Mouse (Mus musculus) bone marrow macrophage, adult 2 months (primary cell): ENCODE data around the gene Cdh3. TPM values are rescaled to one million over a fixed set of nuclear protein-coding genes. Genes with fewer than 3 reads are reported as not detected.

Experiments used
- H3K27ac ChIP-seq: 2 replicates; pipeline ENCODE4 v1.5.1; 2012; ENCODE audit warnings: low read depth, low read length; ENCODE audit not compliant: insufficient read depth
- H3K4me1 ChIP-seq: 2 replicates; pipeline ENCODE4 v1.6.1; 2012; ENCODE audit warnings: low read length; ENCODE audit not compliant: control insufficient read depth, insufficient read depth
- H3K4me3 ChIP-seq: 2 replicates; pipeline ENCODE4 v1.5.1; 2012; ENCODE audit warnings: mild to moderate bottlenecking, low read length, moderate library complexity; ENCODE audit not compliant: insufficient read depth
- CTCF ChIP-seq: IDR thresholded peaks from 2 replicates; pipeline ENCODE4 v1.5.1; 2012; ENCODE audit warnings: low read depth, mild to moderate bottlenecking, low read length, moderate library complexity
- POLR2A ChIP-seq: IDR thresholded peaks from 2 replicates; pipeline ENCODE4 v1.6.1; 2012; ENCODE audit warnings: mild to moderate bottlenecking, low read depth, low read length, borderline replicate concordance
- polyA plus RNA-seq: library from polyadenylated mRNA; stranded (reverse); fragments of >200 nt; gene quantifications from 2 replicates; pipeline ENCODE4 v1.2.4, GENCODE M21; 2012; ENCODE audit not compliant: missing spikeins, insufficient read depth, insufficient read length

Gene Cdh3
- polyA plus RNA-seq, 1 experiment, result not detected

DNA sequence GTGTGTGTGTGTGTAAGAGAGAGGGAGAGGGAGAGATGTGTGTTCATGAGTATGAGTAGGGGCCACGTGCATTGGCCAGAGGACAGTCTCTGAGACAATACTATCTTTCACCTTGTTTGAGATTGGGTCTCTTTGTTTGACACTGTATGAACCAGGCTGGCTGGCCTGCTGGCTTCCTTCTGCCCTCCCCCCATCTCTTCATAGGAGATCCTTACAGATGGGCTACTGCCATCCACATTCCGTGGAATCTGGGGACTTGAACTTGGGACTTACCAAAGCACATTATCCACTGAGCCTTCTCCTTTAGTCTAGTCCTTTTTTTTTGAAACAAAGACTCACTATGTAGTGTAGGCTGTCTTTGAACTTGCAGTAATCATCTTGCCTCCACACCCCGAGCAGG, 2.2 kb upstream of the Cdh3 start:
- Histone ChIP-seq H3K4me1 (no peaks in the 10 kb centered on the region), H3K27ac (no peak overlapping the region), H3K4me3 (no peak overlapping the region)
- TF ChIP-seq POLR2A (no peak), CTCF (no peak)

DNA sequence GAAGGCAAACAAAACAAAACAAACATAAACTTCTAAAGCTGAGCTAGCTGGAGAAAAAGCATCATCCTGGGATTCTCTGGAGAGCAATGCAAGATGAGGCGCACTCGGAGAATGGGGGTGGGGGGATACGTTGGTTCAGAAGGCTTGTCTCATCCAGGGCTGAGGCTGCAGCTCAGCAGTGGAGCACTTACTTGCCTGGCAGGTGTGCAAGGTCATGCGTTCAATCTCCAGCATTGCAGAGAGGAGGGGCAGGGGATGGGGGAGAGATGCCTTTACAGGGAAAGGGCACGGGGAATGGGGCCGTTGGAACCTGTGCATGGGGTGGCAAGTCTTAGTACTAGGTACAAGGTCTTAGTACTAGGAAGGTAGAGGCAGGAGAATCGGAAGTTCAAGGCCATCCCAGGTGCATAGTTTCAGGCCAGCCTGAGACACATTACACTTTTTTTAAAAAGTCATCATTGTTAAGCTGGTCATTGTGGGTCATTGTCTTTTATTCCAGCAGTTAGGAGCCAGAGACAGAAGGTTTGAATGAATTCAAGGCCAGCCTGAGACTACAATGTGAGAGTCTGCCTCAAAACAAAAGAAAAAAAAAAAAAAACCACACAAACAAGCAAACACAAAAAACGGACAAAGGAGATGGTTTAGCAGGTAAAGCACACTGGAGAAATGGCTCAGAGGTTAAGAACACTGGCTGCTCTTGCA, 1.5 kb upstream of the Cdh3 start:
- no peak for TF ChIP-seq POLR2A
- TF ChIP-seq CTCF, result no peak
- Histone ChIP-seq H3K4me3 (no peak overlapping the region), H3K27ac (no peak overlapping the region), H3K4me1 (no peaks in the 10 kb centered on the region)

GRCm38 (mm10) chr8:106511065-106511501, 392 bp downstream of the Cdh3 start:
- H3K4me3 ChIP-seq, result no peak overlapping the region
- TF ChIP-seq POLR2A (no peak), CTCF (no peak)
- H3K4me1 ChIP-seq, result no peaks in the 10 kb centered on the region
- no peak overlapping the region for H3K27ac ChIP-seq

GRCm38 (mm10) chr8:106511531-106512041, 895 bp downstream of the Cdh3 start:
- Histone ChIP-seq H3K4me3 (no peak overlapping the region), H3K27ac (no peak overlapping the region), H3K4me1 (no peaks in the 10 kb centered on the region)
- TF ChIP-seq POLR2A (no peak), CTCF (no peak)

DNA sequence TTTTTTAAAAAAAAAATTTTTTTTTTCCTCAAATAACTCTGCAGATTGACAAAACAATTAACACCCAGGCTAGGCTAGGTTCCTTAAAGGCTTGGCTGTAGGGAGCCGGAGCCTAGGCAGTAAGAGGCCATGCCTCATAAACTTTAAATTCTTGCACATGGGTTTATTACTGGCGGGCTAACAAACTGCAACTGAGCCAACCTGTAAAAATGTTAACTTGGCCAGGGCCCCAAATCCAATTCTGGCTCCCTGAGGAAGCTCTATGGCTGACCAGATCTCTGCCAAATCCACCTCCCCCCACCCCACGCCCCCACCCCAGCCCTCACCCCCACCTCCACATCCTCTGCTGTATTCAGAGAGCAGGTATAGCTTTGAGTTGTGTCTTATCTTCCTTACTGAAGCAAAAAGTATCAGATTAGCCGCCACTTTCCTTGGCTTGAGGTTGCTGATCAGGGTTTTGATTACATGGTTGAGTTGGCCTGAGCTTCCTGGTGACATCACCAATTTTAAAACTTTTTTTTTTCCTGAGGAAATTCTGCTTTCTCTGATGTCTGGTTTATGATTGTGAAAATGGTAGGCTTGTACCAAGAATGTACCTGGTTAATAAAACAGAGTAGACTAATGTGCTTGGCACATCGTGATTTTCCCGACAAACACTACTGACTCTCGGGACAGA, 1.9 kb downstream of the Cdh3 start:
- Histone ChIP-seq H3K4me3 (no peak overlapping the region), H3K27ac (no peak overlapping the region), H3K4me1 (no peaks in the 10 kb centered on the region)
- TF ChIP-seq POLR2A (no peak), CTCF (no peak)

GRCm38 (mm10) chr8:106515946-106516479, 5.3 kb downstream of the Cdh3 start:
- Histone ChIP-seq H3K4me1 (no peaks in the 10 kb centered on the region), H3K4me3 (no peak overlapping the region), H3K27ac (no peak overlapping the region)
- TF ChIP-seq CTCF (no peak), POLR2A (no peak)

GRCm38 (mm10) chr8:106516581-106516980, 5.9 kb downstream of the Cdh3 start:
- Histone ChIP-seq H3K4me3 (no peak overlapping the region), H3K4me1 (no peaks in the 10 kb centered on the region), H3K27ac (no peak overlapping the region)
- TF ChIP-seq CTCF (no peak), POLR2A (no peak)

DNA sequence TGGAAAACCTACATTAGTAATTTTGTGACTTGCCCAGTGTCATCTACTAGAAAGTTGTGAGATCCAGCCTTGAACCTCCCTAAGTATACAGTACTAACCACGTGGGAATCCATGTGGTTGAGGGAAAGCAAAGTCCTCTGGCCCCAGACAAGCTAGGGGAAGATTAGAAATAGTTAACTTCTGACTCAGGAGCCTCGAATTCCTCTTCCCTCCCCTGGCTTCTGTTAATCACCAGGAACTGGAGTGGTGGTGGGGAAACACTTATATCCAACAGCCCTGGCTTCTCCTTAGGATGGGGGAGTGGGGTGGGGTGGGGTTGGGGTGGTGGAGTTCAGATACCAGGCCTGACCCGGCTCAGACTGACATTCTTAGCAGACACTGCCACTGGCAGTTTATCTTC, 8.1 kb downstream of the Cdh3 start:
- TF ChIP-seq CTCF, result no peak
- no peak for TF ChIP-seq POLR2A
- H3K27ac ChIP-seq, result no peak overlapping the region

DNA sequence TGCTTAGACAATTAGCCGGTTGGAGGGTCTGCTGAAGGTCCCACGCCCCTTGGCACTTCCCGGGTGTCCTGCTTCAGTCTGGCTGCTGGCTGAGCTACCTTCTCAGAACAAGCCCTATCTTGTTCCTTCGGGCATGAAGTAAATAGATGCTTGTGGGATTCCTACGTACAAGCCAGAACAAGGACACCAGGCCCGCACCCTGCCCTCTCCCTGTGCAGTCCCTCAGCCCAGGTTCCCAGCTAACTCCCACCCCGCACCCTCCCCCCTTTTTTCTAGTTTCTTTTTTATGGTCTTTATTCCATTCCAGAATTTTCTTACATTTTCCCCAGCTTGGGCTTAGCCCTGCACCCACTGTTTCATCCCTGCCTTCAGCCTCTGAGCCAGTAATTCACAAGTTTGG, 9.9 kb downstream of the Cdh3 start:
- TF ChIP-seq POLR2A (no peak), CTCF (no peak)
- Histone ChIP-seq H3K27ac (no peak overlapping the region), H3K4me1 (no peaks in the 10 kb centered on the region), H3K4me3 (no peak overlapping the region)

More for the DNA sequence above, 8.1 kb downstream of the Cdh3 start:
- H3K4me1 ChIP-seq, result no peaks in the 10 kb centered on the region
- no peak overlapping the region for H3K4me3 ChIP-seq

GRCm38 (mm10) chr8:106521845-106522244, 11.2 kb downstream of the Cdh3 start:
- Histone ChIP-seq H3K27ac (no peak overlapping the region), H3K4me3 (no peak overlapping the region), H3K4me1 (peaks cover 3% of the 10 kb centered on the region; the same call in 1 of the 2 replicates)
- TF ChIP-seq POLR2A, result no peak
- no peak for TF ChIP-seq CTCF
